Mouse (Mus musculus) right cerebral cortex, postnatal 10 days (tissue): Measurements from ENCODE around the gene Malsu1.

Source experiments
- DNase-seq, 2 experiments: peaks; one replicate each; pipeline ENCODE4 v3.0.0; 2021; ENCODE audit warnings: low spot score in 2 of 2

The Malsu1 gene

GRCm38 (mm10) chr6:49073304-49074116, at the start of gene Malsu1:
TSS of gene Malsu1 (plus strand) at chr6:49073795.
- DNase-seq = peak; percentile 96 to 97

- DNase-seq = no peak
Measured at GRCm38 (mm10) chr6:49025290-49025689, 48.3 kb upstream of the Malsu1 start.

DNA sequence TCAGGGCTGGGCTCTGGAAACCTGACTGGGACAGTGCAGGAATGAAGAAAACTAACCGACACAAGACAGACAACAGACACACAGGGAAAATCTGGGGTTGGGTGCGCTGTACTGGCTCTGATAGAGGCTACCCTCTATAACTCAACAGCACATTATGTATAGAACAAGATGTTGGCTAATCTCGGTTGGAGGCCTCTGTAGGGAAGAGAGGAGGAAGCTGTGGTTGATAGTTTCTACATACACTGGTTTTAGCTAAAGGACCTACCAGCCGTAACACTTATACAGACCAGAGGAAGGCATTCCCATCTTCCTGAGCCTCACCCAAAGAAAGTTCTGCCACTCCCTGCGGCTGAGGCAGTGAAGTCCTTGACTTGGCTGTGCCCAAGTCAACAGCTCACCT, 47.1 kb upstream of the Malsu1 start:
- no peak for DNase-seq

DNA sequence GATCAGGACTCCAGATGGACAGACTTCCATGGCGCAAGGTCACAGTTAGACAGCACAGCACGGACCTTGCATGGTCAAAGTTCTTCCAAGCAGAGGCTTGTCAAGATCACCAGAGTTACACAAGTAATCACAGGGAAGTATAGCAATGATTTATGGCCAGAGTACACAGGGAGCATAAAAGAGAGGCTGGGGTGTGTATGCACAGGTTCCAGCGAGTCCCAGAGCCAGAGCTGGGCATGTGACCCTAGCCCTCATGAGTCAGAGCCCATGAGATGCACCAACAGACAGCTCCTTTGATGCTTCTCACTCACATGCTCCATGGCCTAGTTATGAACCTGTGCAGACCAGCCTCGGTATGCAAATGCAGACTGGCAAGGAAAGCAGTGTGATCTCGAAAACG, 45.6 kb upstream of the Malsu1 start:
- no peak for DNase-seq

- no peak for DNase-seq
Measured at GRCm38 (mm10) chr6:49028708-49029107, 44.9 kb upstream of the Malsu1 start.

DNA sequence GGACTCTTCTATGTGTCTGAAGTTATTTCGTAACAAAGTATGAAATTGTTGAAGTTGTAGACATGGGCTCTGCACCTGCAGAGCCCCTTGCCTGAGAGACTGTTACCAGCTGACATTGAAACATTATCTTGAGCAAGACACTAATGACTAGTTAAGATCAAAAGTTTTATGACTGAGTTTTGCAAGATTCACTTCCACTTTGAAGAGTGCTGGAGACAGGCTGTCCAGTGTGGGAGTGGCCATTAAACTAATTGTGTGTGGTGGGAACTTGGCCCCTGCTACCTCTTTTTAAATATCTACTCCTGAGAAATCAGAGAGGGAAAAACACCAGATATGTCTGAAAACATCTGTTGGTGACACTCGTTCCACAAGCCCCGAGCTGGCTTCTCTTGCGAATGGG, 42.4 kb upstream of the Malsu1 start:
- no peak for DNase-seq

GRCm38 (mm10) chr6:49032783-49033182, 40.8 kb upstream of the Malsu1 start:
- DNase-seq = no peak

GRCm38 (mm10) chr6:49036275-49037267, 37.0 kb upstream of the Malsu1 start, which contains the start of gene Gpnmb:
TSS of gene Gpnmb (plus strand) at chr6:49036546.
- no peak for DNase-seq

DNA sequence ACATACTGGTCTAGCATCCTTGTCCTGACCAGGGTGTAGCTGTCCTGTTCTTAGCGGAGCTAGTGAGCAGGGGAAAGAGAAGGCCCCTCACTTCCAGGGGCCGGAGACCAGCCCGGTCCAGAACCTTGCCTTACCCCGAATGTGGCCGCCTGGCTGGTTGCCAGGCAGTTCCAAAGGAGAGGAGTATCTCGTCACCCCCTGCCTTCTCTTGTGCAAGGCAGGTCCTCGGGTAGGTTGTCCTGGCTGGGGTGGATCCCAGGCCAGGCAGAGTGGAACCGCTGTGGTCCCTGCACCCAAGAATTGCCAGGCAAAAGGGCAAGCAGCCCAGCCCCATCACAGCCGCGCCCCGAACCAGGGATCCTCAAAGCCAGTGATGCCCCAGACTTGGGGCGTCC, 36.3 kb upstream of the Malsu1 start:
- no peak for DNase-seq

GRCm38 (mm10) chr6:49039470-49040180, 34.0 kb upstream of the Malsu1 start:
- DNase-seq = peak; percentile 79 to 80

DNA sequence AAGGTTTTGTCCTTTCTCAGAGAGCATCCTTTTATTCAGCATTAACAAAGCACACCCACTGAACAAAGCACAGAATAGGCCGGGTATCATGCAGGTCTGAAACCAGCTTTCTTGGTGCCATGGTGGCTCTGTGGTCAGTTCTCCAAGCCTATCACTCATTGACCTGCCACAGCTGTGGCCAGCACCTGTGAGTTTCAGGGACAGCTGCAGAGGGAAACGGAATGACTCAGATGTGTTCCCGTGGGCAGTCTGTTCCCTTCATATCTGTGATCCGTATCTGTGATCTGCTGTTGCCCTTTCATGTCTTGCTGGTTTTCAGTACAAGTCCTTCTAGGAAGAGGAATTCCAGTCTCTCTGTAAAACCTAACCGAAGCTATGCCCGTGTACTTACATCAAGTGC, 27.1 kb upstream of the Malsu1 start:
- no peak for DNase-seq

- no peak for DNase-seq
Measured at GRCm38 (mm10) chr6:49046976-49047375, 26.6 kb upstream of the Malsu1 start.

- no peak for DNase-seq
Measured at GRCm38 (mm10) chr6:49047848-49048247, 25.7 kb upstream of the Malsu1 start.

DNA sequence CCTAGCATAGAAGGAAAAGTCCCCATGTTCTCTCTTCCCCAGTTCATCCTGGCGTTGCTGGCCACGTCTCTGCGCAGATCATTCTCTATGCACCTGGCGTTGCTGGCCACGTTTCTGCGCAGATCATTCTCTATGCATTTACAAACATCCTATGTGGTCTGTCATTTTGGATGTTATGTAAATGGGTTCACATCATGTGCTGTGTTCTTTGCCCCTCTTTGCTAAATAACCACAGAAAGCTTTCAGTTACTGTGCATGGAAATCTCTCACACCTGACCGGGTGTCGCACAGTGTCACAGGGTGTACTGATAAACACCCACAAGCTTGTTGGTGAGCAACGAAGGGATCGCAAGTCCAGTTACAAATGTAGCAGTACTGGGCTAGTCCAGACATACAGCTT, 25.2 kb upstream of the Malsu1 start:
- no peak for DNase-seq

- no peak for DNase-seq
Measured at GRCm38 (mm10) chr6:49050677-49051410, 22.8 kb upstream of the Malsu1 start.

GRCm38 (mm10) chr6:49052191-49052590, 21.4 kb upstream of the Malsu1 start:
- no peak for DNase-seq

DNA sequence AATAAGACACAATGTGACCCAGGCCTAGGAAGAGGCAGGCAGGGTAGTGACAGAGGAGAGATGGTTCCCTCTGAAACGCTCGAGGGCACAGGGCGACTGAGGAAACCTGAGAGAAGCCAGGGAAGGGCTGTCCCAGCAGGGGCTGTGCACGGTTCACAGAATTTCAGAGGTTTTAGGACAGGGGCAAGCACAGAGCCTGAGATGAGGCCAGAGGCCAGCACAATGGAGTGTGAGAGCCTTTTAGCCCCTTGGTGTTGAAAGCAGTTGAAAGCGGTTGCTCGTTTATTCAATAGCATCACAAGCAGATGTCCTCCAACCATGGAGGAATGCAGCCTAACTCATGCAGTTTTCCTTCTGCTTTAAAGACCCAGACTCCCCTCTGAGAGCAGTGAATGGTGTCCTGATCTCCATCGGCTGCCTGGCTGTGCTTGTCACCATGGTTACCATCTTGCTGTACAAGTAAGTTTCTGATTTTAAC, 18.3 kb upstream of the Malsu1 start:
- DNase-seq = peak; percentile 48 to 71

GRCm38 (mm10) chr6:49056009-49056408, 17.6 kb upstream of the Malsu1 start:
- DNase-seq = no peak

- peak; percentile 74 to 85 for DNase-seq
Measured at GRCm38 (mm10) chr6:49057053-49058021, 16.3 kb upstream of the Malsu1 start.

DNA sequence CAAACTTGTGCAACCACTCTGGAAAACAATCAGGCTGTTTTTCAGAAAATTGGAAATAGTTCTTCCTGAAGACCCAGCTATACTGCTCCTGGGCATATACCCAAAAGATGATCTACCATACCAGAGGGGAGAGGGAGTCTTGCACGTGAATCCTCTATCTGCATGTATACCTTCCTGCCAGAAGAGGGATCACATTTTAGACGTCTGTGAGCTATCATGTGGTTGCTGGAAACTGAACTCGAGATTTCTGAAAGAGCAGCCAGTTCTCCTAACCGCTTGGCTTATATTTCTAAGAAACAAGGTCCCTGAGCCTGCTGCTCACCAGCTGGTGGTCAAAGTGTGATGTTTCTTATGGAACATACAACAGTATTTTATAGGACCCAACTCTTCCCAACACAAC, 5.2 kb upstream of the Malsu1 start:
- DNase-seq = no peak
